Mouse (Mus musculus) adrenal gland, postnatal 4 days (tissue): ENCODE results near the gene Anks1b. TPM values are rescaled to one million over a fixed set of nuclear protein-coding genes. Genes with fewer than 3 reads are reported as not detected.

Experiments
- DNase-seq, 2 experiments: peaks; one replicate each; pipeline ENCODE4 v3.0.0; 2021 to 2022; ENCODE audit warnings: low spot score in 2 of 2, mixed read lengths in 2 of 2
- total RNA-seq, 2 experiments: library from RNA; stranded (reverse); gene quantifications; 2 replicates each; pipeline ENCODE4 v1.2.3; 2021

The Anks1b gene
- total RNA-seq, 2 experiments from 2014 or later, result 4.4 to 4.5 TPM

GRCm38 (mm10) chr10:90144444-90144843 lies 271.1 kb downstream of the Anks1b start:
- no peak for DNase-seq

GRCm38 (mm10) chr10:90151510-90151909 lies 278.2 kb downstream of the Anks1b start:
- no peak for DNase-seq

- no peak for DNase-seq
These were observed 296.8 kb downstream of the Anks1b start for GRCm38 (mm10) chr10:90169941-90170580.

- no peak for DNase-seq
These were observed 317.1 kb downstream of the Anks1b start for GRCm38 (mm10) chr10:90190366-90190765.

- no peak for DNase-seq
These were observed 323.6 kb downstream of the Anks1b start for GRCm38 (mm10) chr10:90196936-90197335.

GRCm38 (mm10) chr10:90210044-90210443 lies 336.7 kb downstream of the Anks1b start:
- no peak for DNase-seq

GRCm38 (mm10) chr10:90220470-90220869 lies 347.2 kb downstream of the Anks1b start:
- DNase-seq, result no peak

GRCm38 (mm10) chr10:90222793-90223495 lies 349.6 kb downstream of the Anks1b start:
- no peak for DNase-seq

GRCm38 (mm10) chr10:90235273-90235672 lies 362.0 kb downstream of the Anks1b start:
- no peak for DNase-seq

GRCm38 (mm10) chr10:90237290-90237689 lies 364.0 kb downstream of the Anks1b start:
- DNase-seq, result no peak

GRCm38 (mm10) chr10:90258944-90259714 lies 385.8 kb downstream of the Anks1b start:
- no peak for DNase-seq

GRCm38 (mm10) chr10:90271321-90271720 lies 398.0 kb downstream of the Anks1b start:
- no peak for DNase-seq

GRCm38 (mm10) chr10:90273311-90273710 lies 400.0 kb downstream of the Anks1b start:
- DNase-seq, result no peak

- DNase-seq, result no peak
These were observed 413.3 kb downstream of the Anks1b start for GRCm38 (mm10) chr10:90286589-90286988.

GRCm38 (mm10) chr10:90303249-90303648 lies 429.9 kb downstream of the Anks1b start:
- DNase-seq, result no peak

- no peak for DNase-seq
These were observed 432.8 kb downstream of the Anks1b start for GRCm38 (mm10) chr10:90306156-90306555.

- DNase-seq, result no peak
These were observed 434.7 kb downstream of the Anks1b start for GRCm38 (mm10) chr10:90307931-90308555.

GRCm38 (mm10) chr10:90329781-90330180 lies 456.5 kb downstream of the Anks1b start:
- DNase-seq, result no peak

GRCm38 (mm10) chr10:90345394-90345793 lies 472.1 kb downstream of the Anks1b start:
- no peak for DNase-seq

GRCm38 (mm10) chr10:90356258-90356657 lies 482.9 kb downstream of the Anks1b start:
- DNase-seq, result no peak

GRCm38 (mm10) chr10:90357169-90357907 lies 484.0 kb downstream of the Anks1b start:
- DNase-seq, result no peak
